Mouse (Mus musculus) lung, postnatal 0 days (tissue): ENCODE data around the gene Grip2. TPM values are rescaled to one million over a fixed set of nuclear protein-coding genes. Genes with fewer than 3 reads are reported as not detected.
A peak's percentile ranks its signal among the peaks of the same experiment; 100 is the strongest.

Experiments used
- ATAC-seq: fragments of 200-750 bp; cut with Nextera tagmentation; 2 replicates; pipeline ENCODE4 v1.8.0; 2017; ENCODE audit warnings: moderate library complexity
- DNase-seq: peaks from one replicate; pipeline ENCODE4 v3.0.0-alpha.2; 2016; ENCODE audit warnings: low spot score
- H3K27ac ChIP-seq: fragments of 300-500 bp; sonication (generic); 2 replicates; pipeline ENCODE4 v1.5.1; 2014; ENCODE audit warnings: antibody characterized with exemption, mild to moderate bottlenecking, low read length, mixed read lengths
- H3K27me3 ChIP-seq: fragments of 300-500 bp; sonication (generic); replicated peaks from 2 replicates; pipeline ENCODE4 v1.6.1; 2014; ENCODE audit warnings: low read length, mixed read lengths; ENCODE audit not compliant: insufficient read depth
- H3K36me3 ChIP-seq: fragments of 300-500 bp; sonication (generic); 2 replicates; pipeline ENCODE4 v1.6.1; 2014; ENCODE audit warnings: low read length, mixed read lengths; ENCODE audit not compliant: insufficient read depth
- H3K4me1 ChIP-seq: fragments of 300-500 bp; sonication (generic); 2 replicates; pipeline ENCODE4 v1.6.1; 2014; ENCODE audit warnings: antibody characterized with exemption, low read depth, low read length, mixed read lengths; ENCODE audit not compliant: insufficient read depth
- H3K4me2 ChIP-seq: fragments of 300-500 bp; sonication (generic); replicated peaks from 2 replicates; pipeline ENCODE4 v1.6.1; 2014; ENCODE audit warnings: low read depth, mild to moderate bottlenecking, low read length, moderate library complexity, mixed read lengths
- H3K4me3 ChIP-seq: fragments of 300-500 bp; sonication (generic); 2 replicates; pipeline ENCODE4 v1.5.1; 2014; ENCODE audit warnings: low read depth, low read length
- H3K9ac ChIP-seq: fragments of 300-500 bp; sonication (generic); replicated peaks from 2 replicates; pipeline ENCODE4 v1.6.1; 2014; ENCODE audit warnings: low read depth, mild to moderate bottlenecking
- H3K9me3 ChIP-seq: fragments of 300-500 bp; sonication (generic); 2 replicates; pipeline ENCODE4 v1.6.1; 2016; ENCODE audit warnings: low read length, mixed read lengths
- CTCF ChIP-seq: IDR thresholded peaks from 2 replicates; pipeline ENCODE4 v1.5.1; 2016; ENCODE audit warnings: antibody characterized with exemption, mild to moderate bottlenecking
- EP300 ChIP-seq: IDR thresholded peaks from 2 replicates; pipeline ENCODE4 v1.6.1; 2016; ENCODE audit warnings: antibody characterized with exemption, mild to moderate bottlenecking, control low read depth
- WGBS: fragments of 180-500 bp; shearing (Covaris S2); extraction: QIAGEN DNeasy Blood & Tissue Kit; methylation state at CpG from one replicate; pipeline ENCODE4 v1.1.7; 2014; 5-methylcytosine and 5-hydroxymethylcytosine counted together
- polyA plus RNA-seq: library from polyadenylated mRNA; unstranded; fragments of >200 nt; fragmentation: Nextera tagmentation; extraction: Ambion mirVana; gene quantifications from 2 replicates; pipeline ENCODE4 v1.2.1, GENCODE M21; 2015

The Grip2 gene
- polyA plus RNA-seq, 1 experiment from 2014 or later, result 0.16 TPM

GRCm38 (mm10) chr6:91719042-91719747 is 107.9 kb downstream of the Grip2 start:
- H3K4me3 ChIP-seq, result no peak overlapping the region
- H3K4me2 ChIP-seq, result no peak overlapping the region
- ATAC-seq (0 out of 2 replicates have a peak, but pooled peaks have one; percentile 15), DNase-seq (no peak)
- no peaks in the 10 kb centered on the region for H3K9me3 ChIP-seq
- WGBS, result 66% methylated on average over 6 of the region's 6 CpGs
- H3K36me3 ChIP-seq, result peaks cover 13% of the 10 kb centered on the region; the same call in 1 of the 2 replicates
- 0 out of 2 replicates have a peak, but pooled peaks cover 4% of the 10 kb centered on the region for H3K4me1 ChIP-seq
- TF ChIP-seq EP300 (no peak), CTCF (no peak)
- H3K27ac ChIP-seq, result no peak overlapping the region
- H3K9ac ChIP-seq, result no peak overlapping the region
- no peaks in the 10 kb centered on the region for H3K27me3 ChIP-seq

- 0 out of 2 replicates have a peak, but pooled peaks cover 4% of the 10 kb centered on the region for H3K4me1 ChIP-seq
- no peak overlapping the region for H3K9ac ChIP-seq
- no peaks in the 10 kb centered on the region for H3K9me3 ChIP-seq
- 72% methylated on average over 3 of the region's 3 CpGs for WGBS
- no peak overlapping the region for H3K27ac ChIP-seq
- peaks cover 8% of the 10 kb centered on the region; the same call in 1 of the 2 replicates for H3K36me3 ChIP-seq
- TF ChIP-seq CTCF, result no peak
- TF ChIP-seq EP300, result no peak
- DNase-seq, result no peak
- no peak overlapping the region for H3K4me3 ChIP-seq
- no peaks in the 10 kb centered on the region for H3K27me3 ChIP-seq
- no peak for ATAC-seq
- H3K4me2 ChIP-seq, result no peak overlapping the region
Observed at GRCm38 (mm10) chr6:91718603-91719002, 108.4 kb downstream of the Grip2 start.

GRCm38 (mm10) chr6:91718067-91718466 is 109.0 kb downstream of the Grip2 start:
- Histone ChIP-seq H3K9ac (no peak overlapping the region), H3K4me2 (no peak overlapping the region), H3K36me3 (0 out of 2 replicates have a peak, but pooled peaks cover 6% of the 10 kb centered on the region), H3K9me3 (no peaks in the 10 kb centered on the region), H3K4me1 (peaks cover 9% of the 10 kb centered on the region; the same call in 1 of the 2 replicates), H3K4me3 (no peak overlapping the region), H3K27ac (no peak overlapping the region), H3K27me3 (no peaks in the 10 kb centered on the region)
- ATAC-seq (no peak), DNase-seq (no peak)
- TF ChIP-seq CTCF (no peak), EP300 (no peak)
- 87% methylated on average over 2 of the region's 2 CpGs for WGBS

- WGBS, result 58% methylated on average over 6 of the region's 6 CpGs
Observed at GRCm38 (mm10) chr6:91715988-91716810, 110.9 kb downstream of the Grip2 start.

GRCm38 (mm10) chr6:91715023-91715422 is 112.0 kb downstream of the Grip2 start:
- Histone ChIP-seq H3K27ac (no peak overlapping the region), H3K36me3 (peaks cover 9% of the 10 kb centered on the region; the same call in 1 of the 2 replicates), H3K4me3 (no peak overlapping the region), H3K9ac (no peak overlapping the region), H3K9me3 (no peaks in the 10 kb centered on the region), H3K27me3 (no peaks in the 10 kb centered on the region), H3K4me1 (peaks cover 16% of the 10 kb centered on the region; the same call in 1 of the 2 replicates), H3K4me2 (no peak overlapping the region)
- WGBS, result 55% methylated on average over 8 of the region's 8 CpGs
- TF ChIP-seq CTCF (no peak), EP300 (0 out of 2 replicates have a peak, but pooled peaks have one; percentile 16)
- ATAC-seq (peak; percentile 30), DNase-seq (peak; percentile 61)

More at GRCm38 (mm10) chr6:91715988-91716810, 110.9 kb downstream of the Grip2 start:
- no peak overlapping the region for H3K4me3 ChIP-seq
- no peak overlapping the region for H3K4me2 ChIP-seq
- H3K4me1 ChIP-seq, result peaks cover 16% of the 10 kb centered on the region; the same call in 1 of the 2 replicates
- no peaks in the 10 kb centered on the region for H3K27me3 ChIP-seq
- ATAC-seq (no peak), DNase-seq (peak; percentile 24)
- H3K9me3 ChIP-seq, result no peaks in the 10 kb centered on the region
- H3K9ac ChIP-seq, result no peak overlapping the region
- no peak overlapping the region for H3K27ac ChIP-seq
- no peak for TF ChIP-seq EP300
- no peak for TF ChIP-seq CTCF
- peaks cover 9% of the 10 kb centered on the region; the same call in 1 of the 2 replicates for H3K36me3 ChIP-seq

GRCm38 (mm10) chr6:91713370-91713896 is 113.6 kb downstream of the Grip2 start:
- Histone ChIP-seq H3K9ac (no peak overlapping the region), H3K27me3 (no peaks in the 10 kb centered on the region), H3K27ac (peak overlapping the region; percentile 65), H3K4me3 (no peak overlapping the region), H3K4me1 (peaks cover 16% of the 10 kb centered on the region; the same call in 1 of the 2 replicates), H3K9me3 (no peaks in the 10 kb centered on the region), H3K4me2 (no peak overlapping the region), H3K36me3 (peaks cover 9% of the 10 kb centered on the region; the same call in 1 of the 2 replicates)
- DNase-seq (peak; percentile 32), ATAC-seq (peak; percentile 17; the same call in 1 of the 2 replicates)
- 16% methylated on average over 5 of the region's 5 CpGs for WGBS
- TF ChIP-seq CTCF (no peak), EP300 (no peak)
